Mouse (Mus musculus) CD4-positive, CD25-positive, alpha-beta regulatory T cell, adult 2 months (primary cell): ENCODE measurements at regions not wholly inside any gene's neighbourhood (a gene's known extent, or its start where the extent isn't known, plus 50 kb on each side); places are given as distances from the start of the nearest gene placed in this dataset.
"Not testable (repeated sequence)": the region's sequence is repeated elsewhere in the genome, so short reads cannot be mapped to it uniquely, and the experiment has no call there.

Experiments
- DNase-seq: peaks from one replicate; pipeline ENCODE4 v3.0.0-alpha.2; 2012; ENCODE audit warnings: low read depth, low spot score

DNA sequence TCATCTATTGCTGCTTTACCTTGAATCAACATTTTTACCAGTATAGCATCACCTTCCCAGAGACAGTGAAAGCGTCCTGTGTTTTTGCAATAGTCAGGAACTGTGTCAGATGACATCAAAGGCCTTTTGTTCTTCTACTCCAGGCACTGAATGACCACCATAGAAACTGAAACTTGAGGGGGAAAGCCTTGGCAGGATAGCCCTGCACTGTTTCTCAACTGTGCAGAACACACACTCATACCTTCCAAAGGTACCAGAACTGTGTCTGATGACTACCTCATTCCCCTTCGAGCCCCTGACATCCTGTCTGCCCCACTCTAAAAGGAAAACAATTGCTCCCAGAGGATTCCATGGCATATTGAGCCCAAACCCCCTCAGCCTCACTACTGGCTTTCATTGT lies 134.3 kb downstream of the Tomm20 start:
- DNase-seq, result not testable (repeated sequence)

DNA sequence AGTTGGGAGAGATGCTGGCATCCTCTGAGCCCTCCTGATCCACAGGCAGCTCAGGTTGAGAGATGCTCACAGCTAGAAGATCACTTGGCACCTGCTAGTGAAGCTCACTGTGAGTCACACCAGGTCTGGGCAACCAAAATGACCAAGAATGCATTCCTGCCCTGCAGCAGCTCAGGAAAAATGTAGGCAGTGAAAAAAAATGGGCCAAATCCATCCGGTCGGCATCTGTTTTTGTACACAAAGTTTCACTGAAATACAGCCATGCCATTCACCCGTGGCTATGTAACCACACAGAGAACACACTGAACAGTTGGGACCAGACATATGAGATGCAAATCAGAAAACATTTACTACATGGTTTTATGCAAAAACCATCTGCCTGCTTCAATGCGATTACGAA lies 135.1 kb downstream of the Tomm20 start:
- DNase-seq, result no peak

DNA sequence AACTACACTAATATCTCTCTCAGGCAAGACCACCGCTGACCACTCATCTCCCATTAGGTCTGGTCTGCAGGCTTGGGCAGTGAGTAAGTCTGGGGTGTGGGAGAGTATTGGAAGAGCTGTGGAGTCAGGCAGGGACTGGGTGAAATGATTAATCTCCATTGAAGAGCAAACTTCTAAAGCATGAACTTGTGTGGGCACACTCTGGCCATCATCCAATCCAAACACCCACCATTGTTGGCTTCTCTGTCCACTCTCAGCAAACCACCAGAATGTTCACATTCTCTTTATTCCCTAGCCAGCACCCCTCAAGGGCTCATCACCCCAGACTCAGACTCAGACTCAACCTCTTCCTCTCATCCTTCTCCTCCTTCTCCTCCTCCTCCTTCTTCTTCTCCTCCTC lies 136.3 kb downstream of the Tomm20 start:
- no peak for DNase-seq

DNA sequence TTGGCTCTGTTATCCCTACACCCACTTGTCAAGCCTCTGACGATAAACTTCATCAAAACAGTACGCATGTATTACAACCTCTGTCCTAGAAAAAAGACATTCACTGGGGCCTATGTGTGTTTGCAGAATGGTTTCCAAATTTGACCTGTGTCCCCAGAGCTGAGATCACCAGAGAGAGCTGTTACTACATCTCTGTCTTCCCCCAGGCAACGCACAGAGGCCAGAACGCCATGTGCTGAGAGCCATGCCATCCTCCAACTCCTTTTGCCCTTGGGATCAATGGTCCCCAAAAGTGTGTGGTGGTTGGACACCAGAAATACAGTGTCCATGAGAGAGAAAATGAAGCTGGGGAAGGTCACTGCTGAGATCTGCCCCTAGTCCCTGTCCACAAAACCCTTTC lies 137.1 kb downstream of the Tomm20 start:
- no peak for DNase-seq

DNA sequence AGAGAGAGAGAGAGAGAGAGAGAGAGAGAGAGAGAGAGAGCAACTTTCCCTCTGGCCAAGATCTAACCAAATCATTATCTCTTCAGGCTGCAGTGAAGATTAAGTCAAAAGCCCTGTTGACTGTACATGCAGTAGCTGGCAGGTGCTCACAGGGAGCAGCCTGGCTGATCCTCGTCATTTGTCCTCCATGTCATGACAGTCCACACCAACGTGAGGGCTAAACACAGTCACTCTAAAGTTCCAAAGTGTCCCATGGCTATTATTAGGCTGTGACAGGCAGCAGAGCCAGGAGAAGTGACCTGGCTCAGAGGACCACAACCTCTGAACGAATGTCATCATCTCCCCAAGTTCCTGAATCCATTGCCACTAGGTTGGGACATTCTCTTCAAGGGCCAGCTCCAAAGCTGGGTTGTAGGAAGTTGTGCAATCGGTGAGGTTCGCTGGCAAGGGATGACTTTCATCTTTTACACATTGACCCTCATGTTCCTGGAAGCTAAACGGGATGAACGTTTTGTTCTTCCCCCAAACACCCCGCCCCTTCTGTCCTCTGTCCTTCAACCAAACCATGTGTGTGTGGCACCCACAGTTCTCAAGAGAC lies 138.4 kb downstream of the Tomm20 start:
- no peak for DNase-seq

DNA sequence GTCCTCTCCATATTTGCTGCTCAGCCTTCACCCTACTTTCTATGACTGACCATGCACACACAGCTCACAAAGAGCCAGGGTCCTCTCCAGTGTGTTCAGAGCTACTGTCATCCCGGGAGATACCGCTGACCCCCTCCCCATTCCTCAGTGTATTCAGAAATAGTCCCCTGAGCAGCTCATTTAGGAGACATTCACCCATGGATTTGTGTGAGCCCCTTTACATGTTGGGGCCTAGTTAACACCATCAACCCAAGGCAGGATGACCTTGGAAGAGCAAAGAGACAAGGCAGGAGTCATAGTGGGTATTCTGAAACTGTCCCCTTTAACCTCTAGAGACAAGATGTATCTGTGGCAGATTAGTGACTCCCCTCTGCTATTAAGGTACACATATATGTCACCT lies 139.1 kb downstream of the Tomm20 start:
- DNase-seq, result no peak

DNA sequence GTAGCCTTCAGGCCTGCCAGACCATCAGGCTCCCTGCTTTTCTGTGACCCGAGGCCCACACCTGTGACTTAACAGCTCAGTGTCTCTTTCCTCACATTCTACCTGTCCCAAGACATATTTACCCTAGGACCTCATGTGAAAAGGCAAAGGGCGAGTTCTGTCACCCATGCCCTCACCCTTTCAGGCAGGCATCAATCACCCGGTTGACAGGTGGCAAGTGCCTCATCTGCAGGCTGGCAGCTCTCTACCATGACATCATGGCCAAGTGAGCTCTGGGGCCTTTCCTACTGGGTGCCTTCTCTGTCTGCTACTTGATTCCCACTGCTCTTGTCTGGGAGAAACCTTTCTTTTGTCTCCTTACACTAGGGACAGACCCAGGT lies 139.5 kb downstream of the Tomm20 start:
- peak; percentile 27 for DNase-seq

DNA sequence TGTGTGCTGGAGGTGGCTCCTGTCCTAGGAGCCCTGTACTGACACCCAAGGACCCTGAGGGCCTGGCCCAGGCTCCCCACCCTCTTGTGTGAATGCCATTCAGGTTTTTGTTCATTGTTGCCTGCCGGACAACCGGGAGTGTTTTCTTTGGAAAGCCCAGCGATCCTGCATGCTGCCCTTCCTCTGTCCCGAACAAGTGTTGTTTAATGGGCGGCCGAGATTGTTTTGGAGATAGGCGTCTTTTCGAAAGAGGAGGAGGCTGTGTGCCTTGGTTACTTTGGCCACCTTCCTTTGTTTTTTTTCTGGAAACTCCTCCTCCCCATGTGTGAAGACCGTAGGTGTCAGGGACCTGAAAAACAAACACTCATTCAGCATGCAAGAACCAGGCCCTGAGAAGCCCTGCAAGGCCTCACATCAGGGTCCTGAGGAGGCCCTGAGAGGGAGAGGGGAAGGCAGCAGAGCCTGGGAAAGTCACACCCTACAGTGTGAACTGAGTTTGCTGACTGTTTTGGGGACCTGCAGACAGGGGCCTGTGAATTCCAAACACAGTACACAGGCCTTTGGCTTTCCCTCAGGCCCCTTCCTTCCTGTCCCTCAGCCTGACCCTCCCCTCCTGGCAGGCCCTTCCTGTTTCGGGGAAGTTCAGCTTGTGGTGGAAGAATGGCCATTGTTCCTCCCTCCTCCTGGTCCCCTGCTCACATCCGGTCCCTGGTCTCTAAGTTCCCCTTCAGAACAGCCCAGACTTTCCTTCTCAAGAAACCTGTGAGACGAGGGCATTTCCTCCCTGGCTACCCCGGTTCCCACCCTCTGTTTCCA lies 140.1 kb downstream of the Tomm20 start:
- DNase-seq, result peak; percentile 46

DNA sequence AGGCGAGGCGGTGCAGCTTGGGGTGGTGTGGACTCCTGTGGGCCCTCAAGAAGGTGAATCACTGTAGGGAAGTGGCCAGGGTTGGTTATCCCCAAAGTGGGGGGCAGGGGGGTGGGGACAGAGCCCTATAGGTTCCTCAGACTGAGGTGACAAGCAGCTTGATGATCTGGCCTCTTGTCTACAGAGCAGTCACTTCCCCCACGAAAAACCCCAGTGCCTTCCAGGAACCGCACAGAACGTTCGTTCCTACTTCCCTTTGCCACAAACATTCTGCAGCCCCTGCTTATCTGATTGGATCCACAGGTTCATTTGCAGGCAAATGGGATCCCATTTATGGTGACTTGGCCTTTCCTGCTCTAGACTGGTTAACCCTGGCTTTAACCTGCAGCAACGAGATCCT lies 141.5 kb downstream of the Tomm20 start:
- peak; percentile 49 for DNase-seq

DNA sequence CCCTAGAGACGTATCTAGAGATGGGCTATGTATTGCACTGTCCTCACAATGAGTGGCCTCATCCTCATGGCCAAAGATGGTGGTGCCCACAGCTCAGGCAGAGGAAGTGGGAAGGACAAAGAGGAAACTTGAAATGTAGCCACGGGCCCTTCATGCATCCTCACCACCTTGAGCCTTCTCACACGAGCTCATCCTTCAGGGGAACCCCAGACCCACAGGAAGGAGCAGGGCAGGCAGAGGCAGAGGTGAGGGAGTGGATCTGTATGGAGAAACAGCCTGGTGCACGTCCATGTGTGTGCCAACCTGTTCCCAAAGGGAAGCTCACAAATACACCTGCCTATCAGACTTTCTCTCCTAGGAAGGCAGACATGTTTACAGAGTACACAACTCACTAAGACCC lies 143.0 kb downstream of the Tomm20 start:
- DNase-seq, result peak; percentile 21

DNA sequence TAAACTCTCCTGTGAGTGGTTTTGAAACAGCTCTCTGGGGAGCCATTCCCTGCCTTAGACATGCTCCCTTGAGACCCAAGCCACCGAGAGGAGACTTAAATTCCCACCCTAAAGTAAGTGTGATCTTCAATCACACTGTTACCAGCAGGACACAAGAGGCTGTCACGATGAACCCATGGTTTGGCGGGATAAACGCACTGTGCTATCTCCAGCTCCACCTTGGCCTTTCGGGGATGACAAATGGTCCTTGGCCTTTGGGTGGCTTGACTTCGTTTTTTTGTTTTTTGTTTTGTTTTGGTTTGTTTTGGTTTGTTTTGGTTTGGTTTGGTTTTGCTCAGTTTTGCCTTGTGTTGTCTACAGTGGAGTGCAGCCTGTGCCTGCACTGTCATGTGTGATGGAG lies 144.7 kb downstream of the Tomm20 start:
- DNase-seq, result no peak

DNA sequence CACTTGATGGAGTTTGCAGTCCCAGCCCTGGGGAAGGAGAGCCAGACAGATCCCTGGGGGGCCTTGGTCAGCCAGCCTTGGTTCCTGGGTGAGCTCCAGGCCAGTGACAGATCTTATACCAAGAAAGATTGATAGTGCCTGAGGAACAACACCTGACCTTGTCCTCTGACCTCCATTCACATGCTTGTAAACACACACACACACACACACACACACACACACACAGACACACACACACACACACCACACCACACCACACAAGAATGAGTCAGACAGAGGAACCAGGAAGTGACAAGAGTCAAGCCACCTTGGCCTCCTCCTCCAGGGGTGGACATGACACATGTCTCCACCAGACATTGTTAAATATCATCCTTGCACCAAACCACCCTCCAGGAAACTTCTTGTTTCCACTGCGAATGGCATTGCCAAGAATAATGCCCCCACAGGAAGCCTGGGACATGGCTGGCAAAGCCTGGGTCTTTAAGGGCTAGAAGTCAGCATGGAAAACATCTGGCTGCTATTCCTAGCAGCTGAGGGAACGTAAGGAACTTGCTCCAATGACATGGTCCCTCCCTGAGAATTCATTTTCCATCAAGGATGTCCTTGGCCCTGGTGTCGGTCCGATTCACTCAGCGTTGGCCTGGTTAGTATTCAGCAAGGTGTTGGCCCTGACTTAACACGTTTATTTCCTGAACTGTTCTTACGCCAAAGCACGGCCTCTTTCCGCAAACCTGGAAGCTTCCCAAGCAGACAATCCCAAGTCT lies 147.9 kb downstream of the Tomm20 start:
- no peak for DNase-seq

DNA sequence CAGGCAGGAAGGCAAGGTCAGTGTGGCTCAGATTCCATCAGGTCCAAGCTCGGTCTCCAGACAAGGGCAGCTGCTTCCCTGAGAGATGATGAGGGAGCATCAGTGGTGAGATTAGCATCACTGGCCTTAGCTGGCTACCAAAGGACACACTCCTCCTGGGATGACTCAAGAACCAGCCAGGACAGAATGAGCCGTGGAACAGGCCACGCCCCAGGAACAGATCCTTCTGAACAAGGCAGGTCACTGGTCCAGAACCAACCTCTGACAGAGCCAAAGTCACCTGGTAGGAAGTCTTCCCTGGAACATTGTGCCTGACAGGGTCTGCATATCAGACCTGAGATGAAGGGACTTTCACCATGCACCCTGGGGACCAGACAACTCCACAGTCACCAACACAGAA lies 152.0 kb downstream of the Tomm20 start:
- DNase-seq, result no peak

DNA sequence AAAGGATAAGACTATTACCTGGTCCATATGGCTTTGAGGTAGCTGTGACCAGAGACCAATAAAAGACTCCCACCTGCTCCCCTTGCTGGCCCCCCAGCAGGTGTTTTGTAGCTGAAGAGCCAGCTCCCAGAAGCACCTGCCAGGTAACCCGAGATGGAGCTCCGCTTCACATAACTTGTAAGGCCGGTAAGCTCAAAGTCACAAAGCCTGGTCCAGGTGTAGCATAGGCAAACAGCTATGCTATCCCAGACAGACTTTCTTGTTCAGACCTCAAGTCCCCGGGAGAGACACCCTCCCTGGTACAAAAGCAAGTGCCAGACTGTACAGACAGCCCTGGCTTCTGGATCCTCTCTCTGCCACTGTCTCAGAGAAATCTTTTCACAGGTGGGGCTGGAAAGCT lies 154.6 kb downstream of the Tomm20 start:
- DNase-seq, result no peak

DNA sequence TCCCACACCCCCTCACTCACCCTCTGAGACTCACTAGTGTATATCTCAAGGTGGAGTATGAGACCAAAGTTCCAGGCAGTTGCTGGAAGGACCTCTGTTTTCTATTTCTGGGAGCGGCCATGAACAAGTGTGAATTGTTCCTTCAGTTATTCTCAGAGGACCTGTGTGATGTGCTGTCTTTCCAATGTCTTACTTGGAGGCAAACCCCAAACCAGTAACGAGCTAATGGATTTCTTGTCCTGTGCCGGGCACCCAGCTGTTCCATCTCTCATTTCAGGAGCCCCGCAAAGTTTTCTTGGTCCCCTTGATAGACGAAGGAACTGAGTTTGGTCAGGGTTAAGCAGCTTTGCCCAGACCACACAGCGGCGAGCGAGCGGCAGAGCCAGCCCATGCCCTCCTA lies 155.4 kb downstream of the Tomm20 start:
- DNase-seq, result no peak

DNA sequence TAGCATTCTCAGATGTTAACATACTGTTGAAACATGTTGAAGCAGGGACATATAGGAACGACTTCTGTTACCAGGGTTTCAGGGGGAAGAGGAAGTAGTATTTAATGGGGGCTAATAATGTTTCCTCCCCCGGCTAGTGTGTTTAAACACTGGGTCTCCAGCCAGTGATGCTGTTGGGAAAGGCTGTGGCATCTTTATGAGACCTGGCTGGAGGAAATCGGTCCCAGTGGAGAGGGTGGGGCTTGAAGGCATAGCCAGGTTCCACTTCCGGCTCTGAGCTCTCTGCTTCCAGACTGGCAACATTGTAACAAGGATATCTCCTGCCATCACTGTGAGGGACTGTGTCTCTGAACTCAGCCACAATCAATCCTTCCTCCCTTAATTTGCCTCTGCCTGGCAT lies 156.6 kb downstream of the Tomm20 start:
- no peak for DNase-seq

DNA sequence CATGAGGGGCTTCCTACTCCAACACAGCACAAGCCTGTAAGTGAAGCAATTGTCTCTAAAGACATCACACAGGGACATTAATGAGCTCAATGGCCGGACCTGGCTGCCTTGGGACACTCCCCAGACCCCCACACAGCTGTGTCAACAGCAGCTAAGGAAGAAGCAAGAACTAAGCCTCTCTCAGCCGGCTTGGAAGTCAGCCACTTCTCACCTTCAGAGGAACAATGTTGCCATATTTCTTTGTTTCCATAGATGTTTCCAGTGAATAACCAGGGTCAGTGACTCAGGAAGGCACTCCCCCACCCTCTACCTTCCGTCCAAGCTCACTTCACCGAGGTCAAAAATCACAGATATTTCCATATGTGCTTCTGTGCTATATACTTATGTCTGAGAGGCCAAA lies 157.0 kb downstream of the Tomm20 start:
- no peak for DNase-seq

DNA sequence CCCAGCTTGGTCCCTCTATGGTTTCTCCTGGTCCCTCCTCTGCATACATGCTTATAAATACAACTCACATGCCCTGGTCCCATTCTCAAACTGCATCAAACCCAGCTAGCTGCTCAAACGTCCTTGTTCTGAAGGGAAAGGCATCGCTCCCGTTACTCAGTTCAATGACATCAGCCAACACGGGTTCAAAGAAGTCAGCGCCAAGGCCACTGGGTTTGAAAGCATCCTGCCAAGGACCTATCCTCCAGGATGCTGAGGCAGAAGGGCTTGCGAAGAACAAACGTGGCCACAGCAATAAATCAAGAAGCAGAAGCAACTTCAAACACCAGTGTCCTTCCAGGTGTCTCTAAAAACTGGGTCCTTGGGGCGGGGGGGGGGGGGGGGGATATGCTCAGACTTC lies 158.2 kb downstream of the Tomm20 start:
- no peak for DNase-seq

DNA sequence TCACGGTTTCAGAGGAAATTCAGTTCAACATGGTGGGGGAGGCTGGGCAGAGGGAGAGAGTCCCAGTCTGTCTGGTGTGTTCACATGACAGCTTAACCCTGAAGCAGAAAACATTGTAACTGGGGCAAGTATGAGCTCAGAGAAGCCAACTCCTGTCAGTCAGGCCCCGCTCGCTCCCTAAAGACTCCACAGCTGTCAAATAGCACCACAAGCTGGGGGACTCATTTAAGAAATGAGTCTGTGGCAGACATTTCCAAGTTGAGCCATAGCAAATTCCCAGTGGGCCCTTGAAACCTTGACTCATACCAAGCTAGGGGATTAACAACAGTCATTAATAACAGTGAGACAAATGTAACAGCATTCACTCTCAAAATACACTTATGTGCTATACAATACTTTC lies 160.4 kb downstream of the Tomm20 start:
- no peak for DNase-seq

DNA sequence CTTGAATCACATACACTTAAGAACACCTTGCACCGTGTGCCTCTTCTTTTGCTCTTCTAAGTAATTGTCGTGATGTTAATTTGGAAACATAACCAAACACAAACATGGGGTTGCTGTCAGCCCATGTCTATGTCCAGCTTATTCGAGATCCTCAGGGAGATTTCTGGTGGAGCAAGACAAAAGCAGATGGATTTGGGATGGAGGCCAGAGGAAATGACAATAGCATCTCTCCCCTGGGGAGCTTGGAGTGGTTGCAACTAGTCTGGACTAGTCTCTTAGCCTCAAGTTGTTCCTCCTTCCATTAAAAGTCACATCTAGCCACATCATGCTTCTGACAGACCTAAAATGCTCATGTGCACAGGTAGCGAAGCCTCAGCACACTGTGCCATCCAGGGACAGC lies 161.0 kb downstream of the Tomm20 start:
- DNase-seq, result no peak

DNA sequence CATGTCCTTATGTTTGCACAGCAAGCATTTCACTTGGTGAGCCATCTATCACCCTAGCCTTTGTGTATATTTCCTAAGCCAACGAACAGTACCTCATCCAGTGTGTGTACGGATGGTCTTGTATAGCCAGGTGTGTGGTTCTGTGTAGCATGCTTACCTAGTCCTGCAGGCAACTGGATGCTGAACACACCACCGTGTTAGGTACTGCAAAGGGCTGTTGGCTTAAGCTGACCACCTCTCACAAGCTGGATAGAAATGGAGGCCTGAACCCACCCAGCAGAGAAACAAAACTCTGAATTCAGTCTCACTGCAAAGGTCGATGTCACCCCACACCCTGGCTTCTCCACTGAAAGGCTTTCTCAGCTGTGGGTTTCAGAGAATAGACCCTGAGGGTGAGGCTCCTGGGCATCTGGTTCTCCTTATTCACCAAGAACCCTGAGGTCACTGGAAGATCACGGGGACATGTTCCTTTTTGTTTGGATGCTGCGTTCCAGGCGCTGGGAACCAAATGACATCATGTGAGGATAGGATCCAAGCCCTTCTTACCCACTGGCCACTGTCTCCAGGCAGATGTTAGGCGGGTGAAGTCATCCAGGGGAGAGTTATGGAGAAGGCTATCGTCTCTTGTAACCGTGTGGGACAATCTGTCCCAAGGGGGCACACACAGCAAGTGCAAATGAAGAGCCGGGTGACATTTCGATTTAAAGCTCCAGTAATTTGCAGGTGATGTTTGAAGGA lies 161.8 kb downstream of the Tomm20 start:
- no peak for DNase-seq

DNA sequence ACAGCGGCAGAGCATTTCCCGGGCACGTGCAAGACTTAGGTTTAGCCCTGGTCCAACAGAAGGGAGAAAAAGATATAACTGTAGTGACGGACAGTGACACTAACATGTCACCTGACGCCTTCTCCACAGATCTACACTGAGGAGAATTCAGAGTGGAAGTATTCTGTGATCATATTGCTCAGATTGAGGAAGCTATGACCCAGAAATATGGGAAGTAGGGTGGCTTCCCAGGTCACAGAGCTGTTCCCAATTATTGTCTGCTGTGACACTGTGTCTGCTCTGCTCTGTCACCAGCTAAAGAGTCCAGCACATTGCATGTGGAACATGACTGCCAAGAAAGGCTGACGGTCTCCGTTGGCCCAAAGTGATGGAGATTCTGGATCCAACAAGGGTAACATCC lies 167.0 kb downstream of the Tomm20 start:
- DNase-seq, result no peak
